Mouse (Mus musculus) kidney, adult 2 months (tissue): ENCODE data around the gene Gnl1.
A peak's percentile ranks its signal among the peaks of the same experiment; 100 is the strongest.

Experiments
- CTCF ChIP-seq: fragments of 200-500 bp; conservative IDR thresholded peaks from 2 replicates; pipeline ENCODE4 v1.5.1; 2011; ENCODE audit warnings: low read depth, mild to moderate bottlenecking, control low read depth, low read length, moderate library complexity, mixed read lengths; ENCODE audit not compliant: insufficient read depth, insufficient read length
- POLR2A ChIP-seq: fragments of 200-500 bp; IDR thresholded peaks from one replicate; pipeline ENCODE4 v1.6.1; 2011; ENCODE audit warnings: low read depth, low read length, control low read depth

GRCm38 (mm10) chr17:35994175-35994878 lies 14.7 kb downstream of the Gnl1 start:
- TF ChIP-seq CTCF (no peak), POLR2A (peak; percentile 79)
